Mouse (Mus musculus): Measurements from ENCODE around the gene Fut7. TPM values are rescaled to one million over a fixed set of nuclear protein-coding genes. Genes with fewer than 3 reads are reported as not detected.

Fut7 gene
- total RNA-seq, 2 experiments from 2014 or later: 0.82 TPM; not detected in 1

DNA sequence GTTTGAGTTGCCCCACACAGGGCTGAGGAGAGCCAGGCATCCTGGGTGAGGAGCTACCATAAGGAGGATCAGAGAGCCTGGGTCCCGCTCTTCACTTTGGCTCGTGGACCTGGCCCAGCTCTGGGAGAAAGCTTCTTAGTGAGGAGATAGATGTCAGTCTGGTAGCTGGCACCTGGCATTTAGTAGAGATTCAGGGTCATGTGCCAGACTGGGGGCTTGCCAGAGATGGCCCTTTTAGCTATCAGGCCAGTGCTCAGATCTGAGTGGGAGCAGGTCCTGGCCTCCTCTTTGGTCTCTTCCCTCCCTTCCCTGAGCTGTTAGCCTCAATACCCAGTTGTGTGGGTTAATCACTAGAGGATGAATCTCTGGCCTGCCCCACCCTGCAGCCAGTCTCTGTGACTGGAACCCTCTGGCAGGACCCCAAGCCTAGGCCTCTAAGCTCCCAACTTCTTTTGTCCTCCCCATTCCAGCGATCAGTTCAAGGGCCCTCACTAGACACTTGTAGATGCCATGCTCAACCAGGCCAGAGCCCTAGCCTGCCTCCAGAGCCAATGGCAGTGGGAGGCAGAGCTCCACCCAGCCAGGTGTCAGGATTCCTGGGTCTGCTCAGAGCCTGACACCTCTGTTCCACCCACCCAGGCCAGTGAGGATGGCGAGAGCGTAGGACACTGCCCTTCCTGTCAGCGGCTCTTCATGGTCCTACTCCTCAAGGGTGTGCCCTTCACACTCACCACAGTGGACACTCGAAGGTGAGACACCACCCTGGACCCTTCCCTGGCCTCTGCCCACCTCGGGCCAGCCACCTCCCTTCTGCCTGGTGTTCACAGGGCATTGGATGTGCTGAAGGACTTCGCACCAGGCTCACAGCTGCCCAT is 34.2 kb downstream of the Fut7 start:
- DNase-seq (ENCODE audit: low spot score in 2 of 2): no peak

DNA sequence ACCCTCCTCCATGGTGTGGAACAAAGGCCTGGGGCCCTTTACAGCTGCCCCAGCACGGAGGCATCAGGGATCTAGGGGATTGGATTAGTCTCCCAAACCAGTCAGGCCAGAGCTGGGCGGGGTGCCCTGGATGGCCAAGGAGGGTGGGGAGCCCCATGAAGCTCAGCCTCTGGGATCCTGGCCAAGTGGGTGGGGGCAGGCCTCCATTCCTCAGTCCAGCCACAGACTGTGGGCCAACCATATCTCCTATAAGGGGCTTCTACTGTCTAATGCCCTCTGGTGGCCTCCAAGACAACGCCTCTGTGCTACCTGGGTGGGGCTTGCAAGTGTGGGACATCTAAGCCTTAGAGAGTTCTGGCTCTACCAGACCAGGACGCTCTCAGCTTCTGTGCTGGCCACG is 35.8 kb downstream of the Fut7 start:
- no peak for DNase-seq (ENCODE audit: low spot score in 2 of 2)

DNA sequence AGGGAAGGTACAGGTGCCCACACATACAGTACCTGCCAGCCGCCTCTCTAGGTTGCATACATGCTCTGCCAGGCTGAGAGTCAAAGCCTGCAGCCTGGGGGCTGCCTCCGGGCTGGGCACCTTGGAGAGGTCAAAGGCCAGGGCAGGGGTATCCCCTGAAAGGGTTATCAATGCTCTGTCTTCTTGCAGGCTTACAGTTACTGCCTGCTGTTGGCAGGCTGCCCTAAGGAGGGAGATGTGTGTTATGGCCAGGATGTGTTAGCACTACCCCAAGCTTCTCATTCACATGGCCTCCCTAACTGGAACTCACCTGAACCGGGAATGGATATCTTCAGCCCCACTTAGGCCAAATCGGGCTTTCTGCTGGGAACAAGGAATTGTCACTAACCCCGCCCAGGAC is 37.1 kb downstream of the Fut7 start:
- no peak for DNase-seq (ENCODE audit: low spot score in 2 of 2)

DNA sequence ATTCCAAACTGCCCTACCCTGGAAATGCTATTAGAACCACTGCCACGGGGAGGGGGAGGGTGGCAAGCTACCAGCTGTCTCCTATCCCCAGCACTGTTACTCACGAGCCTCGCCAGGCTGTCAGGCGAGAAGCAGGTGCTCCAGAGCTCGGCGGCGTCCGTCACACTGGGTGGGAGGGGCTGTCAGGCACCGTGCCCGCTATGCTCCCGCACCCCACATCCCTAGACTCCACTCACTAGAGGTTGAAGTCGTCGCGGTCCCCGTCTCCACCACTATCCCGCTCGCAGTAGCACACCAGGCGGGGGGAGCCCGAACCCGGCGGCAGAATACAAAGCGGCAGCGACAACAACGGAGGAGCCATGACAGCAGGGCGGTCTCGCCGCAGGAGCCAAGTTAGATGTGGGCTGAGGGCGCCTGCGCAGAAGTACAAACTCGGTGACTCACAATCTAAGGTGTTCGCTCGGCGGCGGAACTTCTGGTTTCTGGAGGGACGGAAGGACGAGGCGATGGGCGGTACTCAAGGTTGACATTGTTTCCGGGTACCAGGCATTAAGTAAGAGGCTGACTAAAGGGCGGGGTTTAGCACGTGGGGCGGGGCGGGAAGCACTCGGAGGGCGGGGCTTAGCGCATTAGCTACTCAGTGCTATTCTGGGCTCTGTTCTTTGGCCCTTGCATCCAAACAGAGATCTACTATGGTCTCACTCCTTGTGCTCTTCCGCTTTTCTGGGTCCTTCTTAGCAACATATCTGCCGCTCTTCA is 37.7 kb downstream of the Fut7 start, which contains the start of gene Paxx:
Paxx (minus strand) TSS at position 544 of the 759 bp plus-strand sequence.
- peak; percentile 77 to 84 for DNase-seq (ENCODE audit: low spot score in 2 of 2)

DNA sequence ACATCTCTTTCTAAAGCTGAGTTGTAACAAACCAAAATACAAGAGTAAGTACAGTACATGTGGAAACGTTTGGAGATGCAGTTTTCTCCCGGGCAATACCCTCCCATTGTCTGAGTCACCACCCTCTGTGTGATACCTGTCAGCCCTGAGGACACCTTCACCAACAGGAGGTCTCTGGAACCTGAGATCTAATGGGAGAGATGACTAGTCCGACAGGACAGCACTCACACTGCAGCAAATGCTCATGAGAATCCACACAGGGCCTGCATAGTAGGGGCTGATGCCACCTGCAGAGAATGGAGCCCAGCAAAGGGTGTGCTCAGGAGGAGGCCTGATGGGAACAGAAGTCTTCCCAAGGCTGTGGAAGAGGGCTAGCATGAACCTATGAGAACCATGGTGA is 38.3 kb downstream of the Fut7 start:
- DNase-seq (ENCODE audit: low spot score in 2 of 2): no peak

DNA sequence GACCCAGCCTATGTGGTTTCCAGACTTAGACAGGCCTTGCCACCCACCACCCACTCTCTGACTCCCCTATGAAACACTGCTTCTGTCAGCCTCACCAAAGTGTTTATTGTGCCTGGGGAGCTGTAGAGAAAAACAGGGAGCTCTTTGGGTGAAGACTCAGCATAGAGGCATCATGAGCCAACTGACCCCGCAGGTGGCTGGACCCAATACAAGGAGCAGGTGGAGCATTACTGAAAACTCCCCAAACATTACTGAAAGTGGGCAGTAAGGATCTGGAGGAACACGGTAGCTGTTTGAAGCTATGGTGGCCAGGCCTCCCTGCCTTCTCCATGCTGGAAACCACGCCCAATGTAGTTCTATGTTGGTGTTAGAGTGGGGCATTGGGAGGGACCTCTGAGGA is 40.6 kb downstream of the Fut7 start:
- no peak for DNase-seq (ENCODE audit: low spot score in 2 of 2)

DNA sequence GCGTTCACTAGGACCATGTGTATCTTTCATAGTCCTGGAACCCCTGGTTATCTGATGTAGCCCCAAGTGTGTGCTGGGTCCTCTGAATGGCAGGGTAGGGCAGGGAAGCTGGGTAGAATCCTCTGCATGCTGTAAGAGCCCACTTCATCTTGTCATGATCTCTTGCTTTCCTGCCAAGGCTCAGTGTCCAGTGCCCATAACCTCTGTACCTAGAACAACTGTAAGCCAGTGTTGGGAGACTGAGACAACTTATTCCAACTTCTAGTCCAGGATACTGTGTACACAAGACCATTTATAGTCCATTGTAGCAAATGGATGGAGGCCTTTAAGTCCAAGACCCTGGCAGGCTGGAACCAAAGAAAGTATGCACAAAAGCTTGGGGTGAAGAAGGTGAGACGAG is 42.2 kb downstream of the Fut7 start:
- DNase-seq (ENCODE audit: low spot score in 2 of 2): no peak

DNA sequence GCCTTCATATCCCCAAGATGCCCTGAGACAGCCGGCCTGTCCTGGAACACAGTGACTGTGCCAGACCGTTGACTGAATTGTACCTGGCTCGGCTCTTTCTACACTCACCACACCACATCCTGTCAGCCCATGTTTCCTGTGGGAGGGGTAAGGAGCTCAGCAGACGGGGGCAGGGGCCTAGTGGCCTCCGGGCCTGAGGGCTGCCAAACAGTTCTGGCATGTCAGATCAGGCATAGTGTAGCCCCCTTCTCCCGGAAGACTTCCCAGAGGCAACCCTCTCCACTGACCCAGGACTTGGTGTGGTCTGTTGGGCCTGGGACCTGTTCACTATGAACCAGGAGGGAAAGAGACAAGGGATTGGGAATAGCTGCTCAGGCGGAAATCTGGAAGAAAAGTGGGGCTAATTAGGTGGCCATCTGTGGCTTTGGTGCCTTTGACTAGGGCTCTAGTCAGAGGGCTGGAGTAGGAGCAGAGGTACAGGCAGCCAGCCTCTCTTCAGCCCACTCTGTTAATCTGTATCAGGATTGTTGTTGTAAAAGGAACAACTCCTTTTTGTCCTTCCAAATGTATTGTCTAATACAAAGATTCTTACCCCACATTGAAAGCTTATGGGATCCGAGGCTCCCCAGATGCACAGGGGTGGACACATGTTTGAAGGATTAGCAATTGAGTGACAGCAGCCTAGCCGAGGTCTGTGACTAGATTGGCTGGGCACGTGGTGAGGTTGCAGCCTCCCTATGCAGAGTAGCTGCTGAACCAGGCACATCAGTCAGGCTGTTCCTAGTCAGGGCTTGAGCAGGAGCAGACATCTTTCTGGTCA is 43.0 kb downstream of the Fut7 start:
- DNase-seq (ENCODE audit: low spot score in 2 of 2): no peak

DNA sequence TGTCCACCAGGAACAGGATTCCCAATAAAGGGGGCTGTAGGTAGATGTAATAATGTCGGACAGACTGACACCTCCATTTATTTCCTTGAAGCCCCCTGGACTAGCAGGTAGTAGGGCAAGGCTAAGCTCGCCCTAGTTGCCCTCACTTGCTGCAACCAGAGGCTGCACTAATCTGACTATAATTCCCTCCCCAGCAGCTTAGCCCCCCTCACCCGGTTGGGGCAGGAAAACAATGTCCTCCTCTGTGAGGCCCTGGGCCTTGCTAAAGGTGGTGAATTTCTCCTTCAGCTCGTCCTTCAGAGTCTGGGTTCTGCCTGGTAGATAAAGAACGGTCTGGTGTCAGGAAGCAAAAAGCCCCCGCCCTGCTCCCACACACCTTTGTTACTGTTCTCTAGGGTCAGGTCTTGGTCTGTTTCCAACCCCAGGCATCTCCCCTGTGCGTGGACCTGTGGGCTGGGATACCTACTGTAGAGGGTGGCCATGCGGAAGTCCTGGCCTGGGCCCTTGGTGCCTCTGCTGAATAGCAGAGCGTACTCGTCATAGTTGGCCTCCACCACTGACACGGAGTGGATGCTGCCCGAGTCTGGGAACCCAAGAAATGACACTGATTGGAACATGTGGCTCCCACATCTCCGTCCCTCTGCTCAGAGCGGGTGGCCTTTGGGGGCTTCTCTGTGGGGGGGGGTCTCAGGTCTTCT is 44.7 kb downstream of the Fut7 start:
- no peak for DNase-seq (ENCODE audit: low spot score in 2 of 2)

DNA sequence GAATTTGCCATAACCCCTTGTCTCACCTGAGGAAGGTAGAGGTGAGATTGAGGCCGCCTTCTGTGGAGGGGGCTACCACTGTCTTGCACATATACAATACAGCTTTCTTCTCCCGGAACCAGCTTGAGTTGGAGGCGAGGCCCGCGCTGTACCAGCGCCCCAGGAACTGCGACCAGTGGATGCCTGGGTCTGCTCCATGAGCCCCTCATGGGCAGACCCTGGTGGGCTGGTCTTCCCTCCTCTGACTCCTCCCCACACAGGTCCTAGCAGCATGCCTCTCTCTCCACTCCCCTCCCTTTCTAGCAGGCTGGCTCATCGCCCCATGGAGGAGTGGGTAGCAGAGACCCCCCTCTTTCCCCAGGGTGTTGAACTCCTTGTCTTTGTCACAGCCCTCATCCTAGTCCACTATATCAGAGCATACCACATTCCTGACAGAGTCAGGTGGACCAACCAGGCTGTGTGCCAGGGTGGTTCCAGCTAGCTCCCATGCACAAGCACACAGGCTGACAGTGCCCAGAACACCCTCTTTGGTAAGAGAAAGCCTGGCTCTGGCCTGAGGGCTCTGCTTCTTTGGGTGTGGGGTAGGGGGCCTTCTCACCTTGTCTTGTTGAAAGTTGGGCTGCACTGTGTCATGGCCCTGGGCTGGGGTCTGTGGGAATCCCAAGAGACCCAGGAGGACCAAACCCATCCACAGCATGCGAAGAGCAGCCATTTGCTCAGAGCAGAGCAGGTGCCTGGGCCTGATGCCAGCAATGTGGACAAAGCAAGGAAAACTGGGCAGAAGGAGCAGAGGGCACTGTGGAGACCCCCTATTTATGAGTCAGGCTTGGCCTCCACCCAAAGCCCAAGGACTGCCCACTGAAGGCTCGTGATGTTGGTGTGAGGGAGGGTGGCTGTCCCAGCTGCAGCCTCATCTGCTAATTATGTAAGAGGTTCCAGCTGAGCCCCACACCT is 46.2 kb downstream of the Fut7 start:
- no peak for DNase-seq (ENCODE audit: low spot score in 2 of 2)

DNA sequence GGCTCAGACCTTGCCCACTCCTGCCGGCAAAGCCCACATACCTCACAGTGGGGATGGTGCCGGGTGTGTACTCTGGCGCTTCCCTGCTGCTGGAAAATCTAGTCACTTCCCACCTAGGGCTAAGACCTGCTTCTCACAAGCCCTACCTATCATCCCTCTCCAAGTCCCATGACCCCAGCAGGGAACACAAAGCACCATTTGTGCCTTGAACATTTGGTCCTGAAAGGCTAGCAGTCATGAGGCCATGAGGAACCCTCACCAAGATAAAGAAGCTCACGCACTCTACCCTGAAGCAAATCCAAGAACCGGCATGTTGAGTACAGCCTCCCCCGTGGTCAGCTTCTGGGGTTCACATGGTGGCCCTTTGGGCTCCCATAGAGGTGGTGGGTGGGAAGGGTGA is 46.9 kb downstream of the Fut7 start, which contains the start of gene Ptgds:
Ptgds (minus strand) TSS at position 78 of the 400 bp plus-strand sequence.
- DNase-seq (ENCODE audit: low spot score in 2 of 2): no peak

DNA sequence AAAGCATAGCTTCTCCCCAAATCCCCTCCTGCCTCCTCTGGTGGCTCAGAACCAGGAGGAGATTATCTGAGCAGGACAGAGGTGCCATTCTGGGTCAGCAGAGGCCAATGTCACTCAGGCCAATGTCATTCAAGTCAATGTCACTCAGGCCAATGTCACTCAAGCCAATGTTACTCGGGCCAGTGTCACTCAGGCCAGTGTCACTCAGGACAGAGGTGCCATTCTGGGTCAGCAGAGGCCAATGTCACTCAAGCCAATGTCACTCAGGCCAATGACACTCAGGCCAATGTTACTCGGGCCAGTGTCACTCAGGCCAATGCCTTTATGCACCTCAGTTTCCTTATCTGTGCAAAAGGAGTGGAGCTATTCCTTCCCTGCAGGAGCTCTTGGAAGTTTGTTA is 49.5 kb downstream of the Fut7 start:
- DNase-seq (ENCODE audit: low spot score in 2 of 2): no peak

Small RNA genes within 50 kb of the gene (microRNA-seq; reads per million reads assigned to microRNA genes)
- gene Mir3087: 1.1 reads per million

Other genes starting within 250 kb of the Fut7 start
- gene Nrarp, start 242.5 kb upstream of the Fut7 start, total RNA-seq (2021): 10 to 100 TPM; 10.2 to 18.4 TPM
- gene Tor4a, start 226.4 kb upstream of the Fut7 start, total RNA-seq (2021): 10 to 100 TPM; 23.1 to 24.3 TPM
- 10 to 100 TPM; 64.8 to 65.8 TPM for gene Nelfb, start 211.8 kb upstream of the Fut7 start, total RNA-seq (2021)
- not detected for gene Stpg3, start 208.6 kb upstream of the Fut7 start, total RNA-seq (2021)
- gene Fam166a, start 204.5 kb upstream of the Fut7 start, total RNA-seq (2021): under 1 TPM; 0.45 to 0.68 TPM
- gene Tubb4b, start 198.6 kb upstream of the Fut7 start, total RNA-seq (2021): 100 to 1,000 TPM; 235 to 257 TPM
- gene Slc34a3, start 188.9 kb upstream of the Fut7 start, total RNA-seq (2021): under 1 TPM in 1 of 2 experiments, not detected in 1; 0.95 TPM
- not detected for gene Rnf224, start 186.5 kb upstream of the Fut7 start, total RNA-seq (2021)
- gene Rnf208, start 181.0 kb upstream of the Fut7 start, total RNA-seq (2021): 10 to 100 TPM; 14.3 to 18.7 TPM
- not detected for gene Cysrt1, start 180.8 kb upstream of the Fut7 start, total RNA-seq (2021)
- 1 to 10 TPM; 4.4 to 5.9 TPM for gene AL732309.1, start 176.4 kb upstream of the Fut7 start, total RNA-seq (2021)
- gene Tmem203, start 167.8 kb upstream of the Fut7 start, total RNA-seq (2021): 10 to 100 TPM; 28.9 to 38.5 TPM
- gene Tprn, start 160.6 kb upstream of the Fut7 start, total RNA-seq (2021): 10 to 100 TPM; 15.5 to 18.7 TPM
- gene Ssna1, start 150.8 kb upstream of the Fut7 start, total RNA-seq (2021): 10 to 100 TPM; 56.0 to 56.8 TPM
- 100 to 1,000 TPM; 110 to 115 TPM for gene Anapc2, start 150.8 kb upstream of the Fut7 start, total RNA-seq (2021)
- gene Tmem210, start 135.1 kb upstream of the Fut7 start, total RNA-seq (2021): not detected
- gene Lrrc26, start 133.4 kb upstream of the Fut7 start, total RNA-seq (2021): not detected
- 10 to 100 TPM; 15.0 to 15.2 TPM for gene Grin1, start 104.1 kb upstream of the Fut7 start, total RNA-seq (2021)
- gene Man1b1, start 90.9 kb upstream of the Fut7 start, total RNA-seq (2021): 10 to 100 TPM; 57.5 to 62.5 TPM
- gene Dpp7, start 66.9 kb upstream of the Fut7 start, total RNA-seq (2021): 10 to 100 TPM; 32.1 to 33.9 TPM
- 10 to 100 TPM; 18.6 to 24.0 TPM for gene Uap1l1, start 57.6 kb upstream of the Fut7 start, total RNA-seq (2021)
- 1 to 10 TPM; 9.3 to 9.4 TPM for gene Sapcd2, start 50.9 kb upstream of the Fut7 start, total RNA-seq (2021)
- gene Entpd2, start 27.4 kb upstream of the Fut7 start, total RNA-seq (2021): 10 to 100 TPM in 1 of 2 experiments, 1 to 10 TPM in 1; 10.0 to 11.8 TPM
- 100 to 1,000 TPM; 102 to 112 TPM for gene Npdc1, start 23.9 kb upstream of the Fut7 start, total RNA-seq (2021)
- 10 to 100 TPM; 30.4 to 34.3 TPM for gene Abca2, start 5.4 kb downstream of the Fut7 start, total RNA-seq (2021)
- 1 to 10 TPM; 1.4 to 1.7 TPM for gene Clic3, start 33.6 kb downstream of the Fut7 start, total RNA-seq (2021)
- gene Paxx, start 37.8 kb downstream of the Fut7 start, total RNA-seq (2021): 10 to 100 TPM; 41.0 to 48.5 TPM
- 1 to 10 TPM; 3.6 to 6.5 TPM for gene Ptgds, start 46.8 kb downstream of the Fut7 start, total RNA-seq (2021)
- gene Lcn12, start 70.6 kb downstream of the Fut7 start, total RNA-seq (2021): not detected
- 100 to 1,000 TPM in 1 of 2 experiments, 10 to 100 TPM in 1; 99.5 to 118 TPM for gene Fbxw5, start 77.5 kb downstream of the Fut7 start, total RNA-seq (2021)
- 1 to 10 TPM; 1.0 to 9.9 TPM for gene C8g, start 78.5 kb downstream of the Fut7 start, total RNA-seq (2021)
- 10 to 100 TPM; 19.2 to 20.5 TPM for gene Traf2, start 123.7 kb downstream of the Fut7 start, total RNA-seq (2021)
- 100 to 1,000 TPM; 171 to 191 TPM for gene Edf1, start 134.6 kb downstream of the Fut7 start, total RNA-seq (2021)
- gene Mamdc4, start 151.6 kb downstream of the Fut7 start, total RNA-seq (2021): 1 to 10 TPM; 4.1 to 7.1 TPM
- 10 to 100 TPM; 74.7 to 80.0 TPM for gene Phpt1, start 152.0 kb downstream of the Fut7 start, total RNA-seq (2021)
- gene Ajm1, start 158.5 kb downstream of the Fut7 start, total RNA-seq (2021): 1 to 10 TPM; 4.6 to 5.3 TPM
- 100 to 1,000 TPM; 117 to 128 TPM for gene Rabl6, start 185.3 kb downstream of the Fut7 start, total RNA-seq (2021)
- gene Ccdc183, start 194.4 kb downstream of the Fut7 start, total RNA-seq (2021): under 1 TPM in 1 of 2 experiments, not detected in 1; 0.11 TPM
- gene Tmem141, start 198.7 kb downstream of the Fut7 start, total RNA-seq (2021): 10 to 100 TPM; 37.1 to 39.5 TPM
- 10 to 100 TPM; 10.2 to 14.4 TPM for gene Fcna, start 204.8 kb downstream of the Fut7 start, total RNA-seq (2021)
- under 1 TPM in 1 of 2 experiments, not detected in 1; 0.68 TPM for gene Lcn8, start 229.9 kb downstream of the Fut7 start, total RNA-seq (2021)
- not detected for gene Lcn5, start 234.7 kb downstream of the Fut7 start, total RNA-seq (2021)

Measured in adrenal gland, postnatal 4 days (tissue).